Mouse (Mus musculus) right cerebral cortex, postnatal 25 days (tissue): ENCODE measurements at regions not wholly inside any gene's neighbourhood (a gene's known extent, or its start where the extent isn't known, plus 50 kb on each side); places are given as distances from the start of the nearest gene placed in this dataset.
"Not testable (repeated sequence)": the region's sequence is repeated elsewhere in the genome, so short reads cannot be mapped to it uniquely, and the experiment has no call there.

ENCODE experiments used
- DNase-seq: peaks from one replicate; pipeline ENCODE4 v3.0.0; 2022

GRCm38 (mm10) chr2:168424277-168425099 lies 143.0 kb upstream of the Kcng1 start:
- peak; percentile 41 for DNase-seq

GRCm38 (mm10) chr2:168423551-168423950 lies 142.0 kb upstream of the Kcng1 start:
- DNase-seq = no peak

- no peak for DNase-seq
Measured at GRCm38 (mm10) chr2:168415140-168415539, 133.6 kb upstream of the Kcng1 start.

GRCm38 (mm10) chr2:168414110-168414872 lies 132.8 kb upstream of the Kcng1 start:
- DNase-seq = no peak

GRCm38 (mm10) chr2:168412853-168413252 lies 131.3 kb upstream of the Kcng1 start:
- DNase-seq = no peak

GRCm38 (mm10) chr2:168402782-168403513 lies 121.4 kb upstream of the Kcng1 start:
- DNase-seq = peak; percentile 50

- no peak for DNase-seq
Measured at GRCm38 (mm10) chr2:168399088-168399709, 117.7 kb upstream of the Kcng1 start.

- DNase-seq = no peak
Measured at GRCm38 (mm10) chr2:168396316-168396715, 114.8 kb upstream of the Kcng1 start.

- no peak for DNase-seq
Measured at GRCm38 (mm10) chr2:168393341-168393740, 111.8 kb upstream of the Kcng1 start.

- DNase-seq = not testable (repeated sequence)
Measured at GRCm38 (mm10) chr2:168392171-168392570, 110.6 kb upstream of the Kcng1 start.

GRCm38 (mm10) chr2:168380606-168381005 lies 99.1 kb upstream of the Kcng1 start:
- peak; percentile 65 for DNase-seq

GRCm38 (mm10) chr2:168372356-168372755 lies 90.8 kb upstream of the Kcng1 start:
- no peak for DNase-seq

GRCm38 (mm10) chr2:168371245-168371644 lies 89.7 kb upstream of the Kcng1 start:
- no peak for DNase-seq

- no peak for DNase-seq
Measured at GRCm38 (mm10) chr2:168359200-168359599, 77.7 kb upstream of the Kcng1 start.

GRCm38 (mm10) chr2:168358551-168358950 lies 77.0 kb upstream of the Kcng1 start:
- DNase-seq = peak; percentile 33

GRCm38 (mm10) chr2:168357815-168358214 lies 76.3 kb upstream of the Kcng1 start:
- DNase-seq = no peak

- no peak for DNase-seq
Measured at GRCm38 (mm10) chr2:168354397-168354796, 72.9 kb upstream of the Kcng1 start.

- DNase-seq = peak; percentile 78
Measured at GRCm38 (mm10) chr2:168352626-168353025, 71.1 kb upstream of the Kcng1 start.

- DNase-seq = no peak
Measured at GRCm38 (mm10) chr2:168352194-168352593, 70.7 kb upstream of the Kcng1 start.

GRCm38 (mm10) chr2:168345384-168345783 lies 63.8 kb upstream of the Kcng1 start:
- DNase-seq = no peak

GRCm38 (mm10) chr2:168343705-168344104 lies 62.2 kb upstream of the Kcng1 start:
- no peak for DNase-seq

- no peak for DNase-seq
Measured at GRCm38 (mm10) chr2:168338819-168339218, 57.3 kb upstream of the Kcng1 start.

- DNase-seq = peak; percentile 48
Measured at GRCm38 (mm10) chr2:168338382-168338781, 56.8 kb upstream of the Kcng1 start.
